In the genomic region with DNA sequence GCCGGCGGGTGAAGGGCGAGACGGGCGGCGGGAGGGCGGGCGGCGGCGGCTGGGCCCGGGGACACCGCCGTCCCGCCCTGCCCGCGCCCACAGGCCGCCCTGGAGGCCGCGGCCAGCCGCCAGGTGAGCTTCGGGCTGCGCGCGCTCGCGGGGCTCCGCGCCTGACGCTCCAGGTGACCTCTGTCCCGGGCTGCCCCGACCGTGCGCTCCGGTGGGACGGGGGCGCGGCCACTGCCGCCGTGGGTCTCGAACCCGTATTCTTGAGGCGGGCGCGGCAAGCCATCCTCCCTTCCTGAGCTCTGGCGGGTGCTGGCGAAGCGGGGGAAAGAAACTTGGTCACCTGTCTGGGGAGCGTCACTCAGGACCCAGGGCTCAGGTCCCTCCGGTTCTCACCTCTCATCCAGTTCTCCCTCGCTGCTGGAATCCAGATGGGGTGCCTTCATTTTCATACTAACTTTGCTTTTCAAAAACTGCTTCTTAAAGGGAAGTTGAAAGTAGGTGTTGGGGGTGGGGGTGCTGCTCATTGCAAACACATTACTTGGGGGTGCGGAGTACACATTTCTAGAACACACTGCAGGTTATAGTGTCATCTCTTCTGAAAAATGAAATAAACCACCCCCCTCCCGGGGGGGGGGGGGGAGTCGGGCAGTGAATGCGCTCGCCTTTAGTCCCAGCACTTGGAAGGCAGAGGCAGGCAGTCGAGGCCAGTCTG, we compare ENCODE assay signal across 8 mouse cellular contexts. TPM values are rescaled to one million over a fixed set of nuclear protein-coding genes. Genes with fewer than 3 reads are reported as not detected.
DNase-seq lines count a peak whose midpoint lies in the region; TF ChIP-seq lines count a peak whose summit lies in the region.

A gene (plus strand): TSS at position 40 of the 712 bp plus-strand sequence.
A gene (minus strand): TSS at position 452 of the 712 bp plus-strand sequence.

- WGBS in midbrain, embryonic 10.5 days = 6% methylated on average over 39 of the region's 56 CpGs
- 2% methylated on average over 47 of the region's 56 CpGs for WGBS in spleen, adult 2 months

- peak; percentile 21 for DNase-seq in layer of hippocampus, adult 11-12 months (ENCODE audit: low spot score)
- DNase-seq in layer of hippocampus, adult 9-10 months (ENCODE audit: low spot score) = no peak
- DNase-seq in gastrocnemius, postnatal 14 days = peak; percentile 24
- DNase-seq in induced T-regulatory cell, adult 2 months (ENCODE audit: low read depth) = peak; percentile 57
- DNase-seq in left cerebral cortex, postnatal 4 days = peak; percentile 36
- DNase-seq in midbrain, embryonic 10.5 days (ENCODE audit: low spot score) = peak; percentile 62
- peak; percentile 14 to 33 for DNase-seq in spleen, adult 2 months (ENCODE audit: low read depth in 1 of 2, low spot score in 2 of 2)

- H3K27ac ChIP-seq in cortical plate, adult 2 months (ENCODE audit: insufficient read depth, low read length) = peak within 1 kb of the TSS; percentile 24; the same call in 1 of the 2 replicates
- peak within 1 kb of the TSS; percentile 100 for H3K27ac ChIP-seq in midbrain, embryonic 10.5 days (replicated peaks)
- peak within 1 kb of the TSS; percentile 61 for H3K27ac ChIP-seq in spleen, adult 2 months (ENCODE audit: insufficient read depth, low read length)

- H3K9me3 ChIP-seq in midbrain, embryonic 10.5 days (replicated peaks) = no peaks in the 10 kb centered on the region

- TF ChIP-seq POLR2A in cortical plate, adult 2 months (IDR thresholded peaks at IDR 0.05; ENCODE audit: extremely low read depth, insufficient read depth, low read length) = no peak
- no peak for TF ChIP-seq POLR2A in spleen, adult 2 months (IDR thresholded peaks at IDR 0.05; ENCODE audit: low read depth, low read length)

- H3K27me3 ChIP-seq in midbrain, embryonic 10.5 days (ENCODE audit: low read depth, poor library complexity, severe bottlenecking) = no peaks in the 10 kb centered on the region
- no peaks in the 10 kb centered on the region for H3K27me3 ChIP-seq in spleen, adult 2 months (ENCODE audit: control insufficient read depth, insufficient read depth, low read length)

- H3K36me3 ChIP-seq in midbrain, embryonic 10.5 days = peaks cover 12% of the 10 kb centered on the region
- no peaks in the 10 kb centered on the region for H3K36me3 ChIP-seq in spleen, adult 2 months (ENCODE audit: control insufficient read depth, insufficient read depth, low read length)

- H3K4me1 ChIP-seq in cortical plate, adult 2 months (ENCODE audit: control insufficient read depth, insufficient read depth, low read length) = no peaks in the 10 kb centered on the region; the same call in 1 of the 2 replicates
- H3K4me1 ChIP-seq in midbrain, embryonic 10.5 days = peaks cover 21% of the 10 kb centered on the region
- H3K4me1 ChIP-seq in spleen, adult 2 months (ENCODE audit: control insufficient read depth, insufficient read depth, insufficient read length) = peaks cover 2% of the 10 kb centered on the region

- H3K4me3 ChIP-seq in cortical plate, adult 2 months (ENCODE audit: insufficient read depth, low read length) = peak within 1 kb of the TSS; percentile 85
- peak within 1 kb of the TSS; percentile 92 for H3K4me3 ChIP-seq in midbrain, embryonic 10.5 days
- peak within 1 kb of the TSS; percentile 95 for H3K4me3 ChIP-seq in spleen, adult 2 months (ENCODE audit: extremely low read depth, insufficient read depth, insufficient read length)

- no peak for TF ChIP-seq CTCF in cortical plate, adult 2 months (IDR thresholded peaks at IDR 0.05; ENCODE audit: extremely low read depth, insufficient read depth, low read length)
- no peak for TF ChIP-seq CTCF in spleen, adult 2 months (IDR thresholded peaks at IDR 0.05; ENCODE audit: extremely low read depth, insufficient read depth, insufficient read length, insufficient replicate concordance)

- intact Hi-C loops in gastrocnemius, postnatal 14 days (cut with DNase I; ENCODE audit: low total_unique reads) = loop anchor here (10.0 kb wide), 1 partner anchor 53 kb away; no protein-coding TSS in a partner anchor
- intact Hi-C loops in left cerebral cortex, postnatal 4 days (cut with DNase I) = no loop called here

RNA-seq across cellular contexts. Expression of the first gene that starts in this region (rescaled TPM):
- 26.0 and 28.5 TPM in 2 replicates for polyA plus RNA-seq in cortical plate, adult 2 months (2012; rRNA removed)
- total RNA-seq in gastrocnemius, postnatal 14 days (2021) = 10 to 100 TPM; 10.0 to 12.1 TPM
- 10 to 100 TPM; 18.4 to 22.7 TPM for total RNA-seq in left cerebral cortex, postnatal 4 days (2021)
- polyA plus RNA-seq in midbrain, embryonic 10.5 days (2016; fragmentation: Nextera tagmentation; extraction: Ambion mirVana) = 3.5 and 3.6 TPM in 2 replicates
- 20.3 and 24.3 TPM in 2 replicates for polyA plus RNA-seq in spleen, adult 2 months (2012; rRNA removed)

RNA-seq across cellular contexts. Expression of the second gene that starts in this region (rescaled TPM):
- polyA plus RNA-seq in cortical plate, adult 2 months (2012; rRNA removed) = 82.4 and 85.8 TPM in 2 replicates
- 100 to 1,000 TPM; 120 to 124 TPM for total RNA-seq in gastrocnemius, postnatal 14 days (2021)
- total RNA-seq in left cerebral cortex, postnatal 4 days (2021) = 100 to 1,000 TPM; 118 to 119 TPM
- polyA plus RNA-seq in midbrain, embryonic 10.5 days (2016; fragmentation: Nextera tagmentation; extraction: Ambion mirVana) = 231 and 235 TPM in 2 replicates
- 7.0 and 8.2 TPM in 2 replicates for polyA plus RNA-seq in spleen, adult 2 months (2012; rRNA removed)

Comparison
In these comparisons a context has a peak if more than half of its experiments do, and no peak if none do; other contexts are left out.
1. H3K27ac ChIP-seq: peak in every context shown above with its lines; median percentile 100 in midbrain, embryonic 10.5 days; 61 in spleen, adult 2 months; 24 in cortical plate, adult 2 months.